Mouse (Mus musculus) neural tube, embryonic 14.5 days (tissue): Measurements from ENCODE around the gene Rps27a. TPM values are rescaled to one million over a fixed set of nuclear protein-coding genes. Genes with fewer than 3 reads are reported as not detected.

Source experiments
- ATAC-seq: fragments of 200-750 bp; cut with Nextera tagmentation; 2 replicates; pipeline ENCODE4 v1.8.0; 2017; ENCODE audit warnings: low read depth, mild to moderate bottlenecking, moderate TSS enrichment, moderate library complexity
- H3K27ac ChIP-seq: fragments of 300-500 bp; sonication (generic); 2 replicates; pipeline ENCODE4 v1.5.1; 2014; ENCODE audit warnings: low read depth, mild to moderate bottlenecking, control low read depth, low read length, moderate library complexity, mixed read lengths
- H3K27me3 ChIP-seq: fragments of 300-500 bp; sonication (generic); 2 replicates; pipeline ENCODE4 v1.6.1; 2014; ENCODE audit warnings: low read length; ENCODE audit not compliant: control insufficient read depth, insufficient read depth
- H3K36me3 ChIP-seq: fragments of 300-500 bp; sonication (generic); 2 replicates; pipeline ENCODE4 v1.6.1; 2014; ENCODE audit warnings: low read length, mixed read lengths; ENCODE audit not compliant: control insufficient read depth, insufficient read depth
- H3K4me1 ChIP-seq: fragments of 300-500 bp; sonication (generic); 2 replicates; pipeline ENCODE4 v1.6.1; 2014; ENCODE audit warnings: low read length; ENCODE audit not compliant: control insufficient read depth, insufficient read depth
- H3K4me2 ChIP-seq: fragments of 300-500 bp; sonication (generic); 2 replicates; pipeline ENCODE4 v1.6.1; 2014; ENCODE audit warnings: mild to moderate bottlenecking, low read depth, low read length, control low read depth
- H3K4me3 ChIP-seq: fragments of 300-500 bp; sonication (generic); 2 replicates; pipeline ENCODE4 v1.5.1; 2014; ENCODE audit warnings: low read depth, low read length, control low read depth, mixed read lengths
- H3K9ac ChIP-seq: fragments of 300-500 bp; sonication (generic); replicated peaks from 2 replicates; pipeline ENCODE4 v1.6.1; 2014; ENCODE audit warnings: low read depth, mild to moderate bottlenecking, control low read depth, low read length, mixed read lengths
- H3K9me3 ChIP-seq: fragments of 300-500 bp; sonication (generic); 2 replicates; pipeline ENCODE4 v1.6.1; 2016; ENCODE audit warnings: low read length; ENCODE audit not compliant: control insufficient read depth
- WGBS: fragments of 180-500 bp; shearing (Covaris S2); extraction: QIAGEN DNeasy Blood & Tissue Kit; methylation state at CpG from one replicate; pipeline ENCODE4 v1.1.7; 2014; 5-methylcytosine and 5-hydroxymethylcytosine counted together
- polyA plus RNA-seq: library from polyadenylated mRNA; unstranded; fragments of >200 nt; fragmentation: Nextera tagmentation; extraction: Ambion mirVana; gene quantifications from 2 replicates; pipeline ENCODE4 v1.2.1, GENCODE M21; 2014

The Rps27a gene
- polyA plus RNA-seq, 1 experiment from 2014 or later, result 605 TPM

DNA sequence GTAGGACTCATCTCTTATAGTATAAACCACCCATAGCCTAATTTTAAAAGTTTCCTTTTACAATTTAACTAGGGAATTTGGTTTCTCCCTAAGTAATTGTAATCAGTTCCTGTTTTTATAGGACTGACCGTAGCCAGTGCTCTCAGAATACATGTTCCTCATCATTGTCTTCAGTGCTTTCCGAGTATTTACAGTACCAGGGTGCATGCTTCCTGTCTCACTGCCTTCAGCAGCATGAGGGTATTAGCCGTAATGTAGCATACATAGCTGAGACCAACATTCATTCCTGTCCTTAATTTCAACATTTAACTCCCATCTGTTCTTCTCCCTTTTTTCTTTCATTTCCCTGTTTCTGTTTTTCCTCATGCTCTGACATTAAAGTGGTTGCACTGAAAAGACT is 50.9 kb downstream of the Rps27a start:
- H3K4me3 ChIP-seq, result no peak overlapping the region
- H3K27me3 ChIP-seq, result no peaks in the 10 kb centered on the region
- no peak overlapping the region for H3K9ac ChIP-seq
- H3K4me2 ChIP-seq, result no peak overlapping the region
- 90% methylated on average over 3 of the region's 3 CpGs for WGBS
- ATAC-seq, result no peak
- H3K9me3 ChIP-seq, result no peaks in the 10 kb centered on the region
- no peak overlapping the region for H3K27ac ChIP-seq
- peaks cover 29% of the 10 kb centered on the region for H3K36me3 ChIP-seq
- no peaks in the 10 kb centered on the region for H3K4me1 ChIP-seq

Other genes with a start within 250 kb of the Rps27a start
- 68.2 and 75.1 TPM in 2 replicates for gene Ccdc88a, start 174.5 kb downstream of the Rps27a start, polyA plus RNA-seq
- gene Prorsd1, start 33.1 kb downstream of the Rps27a start, polyA plus RNA-seq, result 14.8 and 18.0 TPM in 2 replicates
- gene Mtif2, start 21.7 kb downstream of the Rps27a start, polyA plus RNA-seq, result 48.5 and 50.9 TPM in 2 replicates
- 0.17 and 0.30 TPM in 2 replicates for gene Clhc1, start 159 bp downstream of the Rps27a start, polyA plus RNA-seq
- gene Rtn4, start 144.8 kb upstream of the Rps27a start, polyA plus RNA-seq, result 91.9 and 99.9 TPM in 2 replicates